Mouse (Mus musculus) adrenal gland (tissue): Measurements from ENCODE around the gene 1810049J17Rik.

Experiments used
- intact Hi-C: fragments of 180-260 bp; cut with DNase I; formaldehyde crosslinking; loops from one replicate; pipeline ENCODE4 v1.15.1; 2025

Gene 1810049J17Rik

DNA sequence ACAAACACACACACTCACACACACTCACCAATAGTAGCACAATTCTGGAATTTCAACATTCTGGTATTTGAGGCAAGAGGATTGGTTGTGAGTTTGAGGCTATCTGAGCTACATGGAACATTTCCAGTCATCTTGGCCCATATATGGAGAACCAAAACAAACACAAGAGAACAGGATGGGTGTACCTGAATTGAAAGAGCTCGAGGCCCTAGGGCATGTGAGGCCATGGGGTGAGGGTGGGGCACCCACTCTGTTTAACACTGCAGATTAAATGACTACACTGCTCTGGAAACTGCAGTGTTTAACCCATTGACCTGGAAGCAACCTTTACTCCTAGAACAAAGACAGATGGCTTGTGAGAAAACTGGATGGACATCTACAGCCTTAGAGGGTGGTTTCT is 8.4 kb downstream of the 1810049J17Rik start:
- intact Hi-C loops: no loop called here

- intact Hi-C loops: no loop called here
Measured at GRCm38 (mm10) chr15:12311465-12311864, 10.2 kb downstream of the 1810049J17Rik start.

DNA sequence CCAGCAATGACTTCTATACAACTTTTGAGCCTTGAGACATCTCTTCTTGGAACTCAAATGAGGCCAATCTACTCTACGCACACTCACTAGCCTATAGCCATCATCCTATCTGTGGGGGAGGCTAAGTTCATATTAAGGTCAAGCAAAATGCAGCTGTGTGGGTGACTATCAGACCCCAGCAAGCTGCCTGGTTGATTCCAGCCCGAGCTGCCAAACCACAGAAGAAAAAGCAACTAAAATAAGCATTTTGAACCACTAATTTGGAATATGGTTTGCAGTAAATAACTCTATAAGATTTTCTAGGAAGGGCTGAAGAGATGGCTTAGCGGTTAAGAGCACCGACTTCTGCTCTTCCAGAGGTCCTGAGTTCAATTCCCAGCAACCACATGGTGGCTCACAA is 11.0 kb downstream of the 1810049J17Rik start:
- intact Hi-C loops: no loop called here

DNA sequence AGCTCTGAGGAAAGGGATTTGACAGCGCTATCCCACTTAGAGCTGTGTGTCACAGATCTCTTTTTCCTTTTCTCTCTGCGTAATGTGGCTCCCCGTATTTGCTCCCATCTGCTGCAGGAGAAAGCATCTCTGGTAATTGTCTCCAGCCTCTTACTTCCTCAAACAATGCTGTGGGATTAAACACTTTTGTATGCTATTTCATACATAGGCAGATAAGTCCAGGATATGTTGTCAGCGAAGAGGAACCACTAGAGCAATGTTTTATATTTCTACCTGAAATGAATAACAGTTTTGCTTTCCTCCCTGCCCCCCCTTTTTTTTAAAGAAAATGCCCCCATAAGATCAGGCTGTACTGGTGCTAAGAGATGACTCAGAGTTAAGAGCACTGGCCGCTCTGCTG is 13.2 kb downstream of the 1810049J17Rik start:
- intact Hi-C loops: no loop called here

DNA sequence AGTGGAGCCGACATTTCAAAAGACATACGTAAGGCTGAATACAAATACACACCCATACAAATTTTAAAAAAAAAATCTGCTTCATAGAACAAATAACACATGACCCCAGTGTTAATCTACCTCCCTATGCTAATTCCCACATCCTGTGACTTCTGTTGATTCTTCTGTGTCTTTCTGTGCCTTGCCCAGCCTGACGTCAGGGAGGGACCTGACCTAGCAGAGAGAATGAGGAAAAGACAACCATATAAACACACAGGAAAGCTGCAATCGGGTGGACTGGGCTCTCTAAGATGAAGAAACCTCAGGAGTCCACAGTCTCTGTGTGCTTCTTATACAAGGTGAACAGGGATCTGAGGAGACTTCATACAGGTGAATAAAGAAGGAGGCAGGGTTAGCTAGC is 14.6 kb downstream of the 1810049J17Rik start:
- intact Hi-C loops: no loop called here

DNA sequence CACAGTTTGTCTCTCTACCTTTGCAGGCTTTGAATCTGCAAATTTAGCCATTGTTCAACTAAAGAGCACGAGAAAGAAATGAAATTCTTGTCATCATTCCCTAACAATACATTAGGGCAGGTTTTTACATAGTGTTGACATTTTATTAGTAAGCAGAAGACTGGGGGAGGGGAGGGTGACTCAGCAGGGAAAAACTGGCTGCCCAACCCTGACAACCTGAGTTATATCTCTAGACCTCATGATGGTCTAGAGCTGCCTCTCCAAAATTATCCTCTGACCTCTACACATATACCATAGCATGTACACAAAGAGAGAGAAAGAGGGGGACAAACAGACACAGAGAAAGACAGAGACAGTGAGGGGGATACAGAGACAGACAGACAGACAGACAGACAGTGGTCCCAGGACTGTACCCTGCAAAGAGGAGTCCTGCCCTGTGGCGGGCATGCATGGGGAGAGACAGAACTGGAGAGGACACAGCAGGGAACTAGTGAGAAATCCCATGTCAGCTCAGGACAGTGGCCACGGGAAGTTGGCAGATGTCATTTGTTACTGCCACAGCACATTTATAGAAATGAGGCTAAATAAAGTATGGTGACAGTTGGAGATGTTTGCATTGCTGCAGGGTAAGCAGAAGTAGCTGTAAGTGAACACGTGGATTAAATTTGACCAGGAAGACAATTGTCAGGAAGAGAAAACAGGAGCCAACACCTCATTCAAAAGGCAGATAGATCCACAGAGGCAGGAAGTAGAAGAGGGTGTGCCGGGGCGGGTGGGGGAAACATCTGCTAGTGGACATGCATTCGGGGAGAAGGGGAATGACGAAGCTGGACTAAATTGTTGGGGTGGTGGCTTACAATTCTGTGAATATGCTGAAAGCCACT is 15.3 kb downstream of the 1810049J17Rik start:
- intact Hi-C loops: no loop called here

DNA sequence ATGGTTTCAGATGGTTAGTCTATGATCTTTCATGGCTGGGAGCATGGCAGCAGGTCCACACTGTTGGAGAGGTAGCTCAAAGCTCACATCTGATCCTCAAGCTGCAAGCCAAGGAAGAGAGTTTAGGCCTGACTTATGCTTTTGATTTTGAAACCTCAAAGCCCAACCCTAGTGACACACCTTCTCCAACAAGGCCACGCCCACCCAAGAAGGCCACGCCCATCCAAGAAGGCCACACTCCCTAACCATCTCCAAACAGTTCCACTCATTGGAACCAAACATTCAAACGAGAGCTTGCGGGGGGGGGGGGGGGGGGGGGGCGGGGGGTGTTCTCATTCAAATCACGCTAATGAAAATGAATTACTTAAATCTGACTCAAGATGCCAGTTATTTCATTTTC is 19.9 kb downstream of the 1810049J17Rik start:
- intact Hi-C loops: no loop called here

- intact Hi-C loops: no loop called here
Measured at GRCm38 (mm10) chr15:12298231-12298737, 23.4 kb downstream of the 1810049J17Rik start.

DNA sequence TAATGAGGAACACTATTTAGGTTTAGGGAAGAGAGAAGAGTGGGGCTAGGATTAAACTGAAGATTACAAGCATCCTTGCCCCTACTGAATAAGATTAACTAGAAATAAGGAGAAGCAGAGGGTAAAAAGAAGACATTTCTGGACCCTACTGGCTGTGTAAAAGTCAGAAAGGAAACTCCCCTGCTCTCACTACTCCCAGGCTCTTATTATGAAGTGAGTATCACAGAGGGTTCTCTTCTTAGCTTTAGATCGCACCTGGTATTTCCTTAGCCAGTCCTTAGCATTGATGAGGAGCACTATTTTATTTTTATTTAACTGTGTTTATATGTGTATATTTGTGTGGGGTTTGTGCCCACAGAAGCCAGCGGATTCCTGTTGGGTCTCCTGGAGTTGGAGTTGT is 25.5 kb downstream of the 1810049J17Rik start:
- intact Hi-C loops: no loop called here

- intact Hi-C loops: no loop called here
Measured at GRCm38 (mm10) chr15:12291757-12292156, 29.9 kb downstream of the 1810049J17Rik start.

GRCm38 (mm10) chr15:12290330-12290729 is 31.4 kb downstream of the 1810049J17Rik start:
- intact Hi-C loops: no loop called here

GRCm38 (mm10) chr15:12285535-12285809 is 36.2 kb downstream of the 1810049J17Rik start:
- intact Hi-C loops: no loop called here

DNA sequence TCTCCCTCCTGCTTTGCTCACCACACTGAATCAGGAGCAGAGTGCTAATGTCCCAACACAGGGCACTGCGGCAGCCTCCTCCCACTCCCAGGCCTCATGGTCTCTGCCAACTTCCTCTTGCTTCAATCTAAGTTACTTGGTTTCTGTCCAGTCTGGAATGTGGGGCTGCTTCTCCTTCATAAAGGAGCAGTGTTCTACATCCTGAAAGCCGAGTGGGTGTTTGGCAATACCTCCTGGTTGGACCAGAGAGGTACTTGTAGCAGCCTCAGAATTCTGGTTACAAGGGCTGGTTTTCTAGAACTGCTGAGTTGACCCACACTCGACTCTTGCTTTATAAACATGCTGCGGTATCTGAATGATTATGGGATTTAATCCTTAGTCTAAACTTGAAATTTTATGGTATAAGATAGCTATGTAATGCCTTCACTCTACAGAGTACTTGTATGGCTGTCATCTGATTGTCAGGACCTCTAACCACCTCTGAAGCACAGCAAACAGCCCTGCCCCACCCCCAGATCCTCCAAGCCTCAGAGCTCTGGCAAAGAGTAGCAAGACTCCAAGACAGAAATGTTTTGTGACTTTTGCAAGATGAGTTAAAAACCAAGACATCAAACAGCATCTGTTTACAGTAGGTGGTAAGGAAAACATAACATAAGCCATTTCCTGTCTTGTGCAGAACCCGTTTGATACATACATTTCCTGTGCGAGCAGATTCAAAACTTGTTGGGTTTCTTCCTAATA is 36.7 kb downstream of the 1810049J17Rik start:
- intact Hi-C loops: no loop called here

GRCm38 (mm10) chr15:12279816-12280215 is 41.9 kb downstream of the 1810049J17Rik start:
- intact Hi-C loops: loop anchor here (5.0 kb wide), 1 partner anchor 287 kb away; no protein-coding TSS in a partner anchor

GRCm38 (mm10) chr15:12275091-12275623 is 46.5 kb downstream of the 1810049J17Rik start:
- intact Hi-C loops: loop anchor here (5.0 kb wide), 1 partner anchor 292 kb away; no protein-coding TSS in a partner anchor

- intact Hi-C loops: no loop called here
Measured at GRCm38 (mm10) chr15:12274053-12274769, 47.5 kb downstream of the 1810049J17Rik start.

DNA sequence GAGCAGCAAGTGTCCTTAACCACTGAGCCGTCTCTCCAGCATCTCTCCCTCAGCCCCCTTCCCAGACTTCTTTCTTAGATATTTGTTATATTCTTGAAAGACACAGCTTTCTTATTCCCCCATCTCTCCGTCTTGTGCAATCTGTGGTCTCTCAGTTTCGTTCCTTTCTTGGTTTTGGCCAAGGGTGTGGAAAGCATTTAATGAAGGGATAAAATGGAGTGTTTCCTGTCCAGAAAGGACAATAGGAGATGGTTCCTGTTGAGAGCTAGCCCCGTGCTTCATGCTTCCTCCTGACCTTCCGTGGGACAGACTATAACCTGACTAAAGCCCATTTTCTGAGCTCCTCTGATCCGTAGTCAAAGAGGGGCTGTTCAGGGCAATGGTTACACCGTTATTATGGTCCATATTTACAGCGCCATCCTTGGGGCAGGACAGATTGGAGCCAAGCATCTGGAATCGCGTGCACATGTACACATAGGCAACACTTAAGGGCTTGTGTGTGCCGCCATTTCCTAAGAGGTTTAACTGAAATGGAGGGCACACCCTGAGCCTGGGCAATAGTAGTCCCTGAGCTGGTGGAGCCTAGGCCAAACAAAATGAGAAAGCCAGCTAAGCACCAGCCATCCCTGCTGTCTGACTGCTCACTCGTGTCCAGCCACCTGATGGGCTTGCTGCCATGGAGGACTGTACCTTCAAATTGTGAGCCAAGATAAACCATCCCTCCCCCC is 48.2 kb downstream of the 1810049J17Rik start:
- intact Hi-C loops: no loop called here
